Mouse (Mus musculus): Measurements from ENCODE around the gene Dgat2. TPM values are rescaled to one million over a fixed set of nuclear protein-coding genes. Genes with fewer than 3 reads are reported as not detected.

Dgat2 gene
- total and polyA plus RNA-seq, 3 experiments, result 1.6 to 2.8 (median 1.7) TPM

GRCm38 (mm10) chr7:99161961-99162360 lies 20.6 kb downstream of the Dgat2 start:
- in situ Hi-C loops (cut with MboI; ENCODE audit: low pct_ligation_motif_present, low pct_unique_long_range_greater_than_20kb, low sequenced_read_pairs) (no loop called here), dilution Hi-C loops (cut with MboI; ENCODE audit: extremely low pct_ligation_motif_present, extremely low pct_unique_long_range_greater_than_20kb, low sequenced_read_pairs) (no loop called here)
- H3K9me3 ChIP-seq (replicated peaks; ENCODE audit: low read length), result no peaks in the 10 kb centered on the region
- peaks cover 3 to 14% of the 10 kb centered on the region in 2 experiments; a peak in 3 of 4 replicates for H3K4me1 ChIP-seq (ENCODE audit: control insufficient read depth in 1 of 2, insufficient read depth in 2 of 2)
- H3K79me2 ChIP-seq (replicated peaks; ENCODE audit: control insufficient read depth, extremely low read depth, insufficient read depth, poor library complexity, severe bottlenecking), result no peaks in the 10 kb centered on the region
- no peak overlapping the region for H3K4me2 ChIP-seq (ENCODE audit: insufficient read depth, low read depth, poor library complexity, severe bottlenecking)
- H3K4me3 ChIP-seq (replicated peaks in 1 of 3; ENCODE audit: low read depth in 2 of 3, low read length in 2 of 3, poor library complexity in 1 of 3), result no peak overlapping the region
- TF ChIP-seq TCF12 (IDR thresholded peaks at IDR 0.05; ENCODE audit: low read depth, low read length) (no peak), E2F4 (IDR thresholded peaks at IDR 0.05; ENCODE audit: insufficient replicate concordance, low read depth, low read length) (no peak)
- H3K9ac ChIP-seq (ENCODE audit: insufficient read depth, low read depth), result no peak overlapping the region
- DNase-seq (ENCODE audit: extremely low read depth), result no peak
- no peak overlapping the region for H3K27ac ChIP-seq (ENCODE audit: insufficient read depth, low read depth)
- no peaks in the 10 kb centered on the region for H3K36me3 ChIP-seq (replicated peaks in 1 of 2; ENCODE audit: control insufficient read depth in 1 of 2, insufficient read depth in 1 of 2, low read length in 1 of 2)
- no peaks in the 10 kb centered on the region for H3K27me3 ChIP-seq (replicated peaks)

DNA sequence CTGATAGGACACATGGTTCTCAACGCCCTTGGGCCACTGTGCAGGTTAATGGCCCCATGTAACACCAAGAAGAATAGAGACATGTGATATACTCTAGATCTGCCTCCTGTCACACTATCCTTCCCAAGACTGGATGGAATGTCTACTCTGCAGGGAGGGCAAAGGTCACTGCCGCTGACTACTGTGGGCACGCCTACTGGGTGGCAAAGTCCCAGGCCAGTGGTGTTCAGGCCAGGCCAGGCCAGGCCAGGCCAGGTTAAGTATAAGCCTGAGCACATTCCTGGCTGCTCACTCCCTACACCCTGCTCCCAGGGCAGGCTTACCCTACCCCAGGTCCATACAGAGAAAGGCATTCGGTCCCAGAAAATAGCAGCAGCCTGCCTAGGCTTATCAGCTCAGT lies 21.0 kb downstream of the Dgat2 start:
- H3K4me2 ChIP-seq (ENCODE audit: insufficient read depth, low read depth, poor library complexity, severe bottlenecking), result no peak overlapping the region
- TF ChIP-seq TBP (conservative IDR thresholded peaks at IDR 0.05; ENCODE audit: low read depth, low read length) (no peak), ELF1 (IDR thresholded peaks at IDR 0.05; ENCODE audit: low read depth, low read length) (no peak), KAT2A (IDR thresholded peaks at IDR 0.05; ENCODE audit: insufficient replicate concordance, low read length) (no peak), IRF4 (IDR thresholded peaks at IDR 0.05; ENCODE audit: low read depth, low read length) (no peak), GABPA (IDR thresholded peaks at IDR 0.05; ENCODE audit: insufficient replicate concordance, low read depth, low read length) (no peak), USF2 (conservative IDR thresholded peaks at IDR 0.05; ENCODE audit: low read depth, low read length) (no peak), ZKSCAN1 (IDR thresholded peaks at IDR 0.05; ENCODE audit: borderline replicate concordance, low read depth, low read length) (no peak), CHD2 (IDR thresholded peaks at IDR 0.05; ENCODE audit: low read length) (no peak), UBTF (IDR thresholded peaks at IDR 0.05; ENCODE audit: low read depth, low read length) (no peak), ZC3H11A (IDR thresholded peaks at IDR 0.05; ENCODE audit: low read depth, low read length) (no peak), POLR2AphosphoS2 (IDR thresholded peaks at IDR 0.05; ENCODE audit: low read depth, low read length) (no peak), JUND (conservative IDR thresholded peaks at IDR 0.05; ENCODE audit: low read depth, low read length) (no peak)
- H3K79me2 ChIP-seq (replicated peaks; ENCODE audit: control insufficient read depth, extremely low read depth, insufficient read depth, poor library complexity, severe bottlenecking), result no peaks in the 10 kb centered on the region
- DNase-seq (ENCODE audit: extremely low read depth), result no peak
- no peak overlapping the region for H3K4me3 ChIP-seq (replicated peaks in 1 of 3; ENCODE audit: low read depth in 2 of 3, low read length in 2 of 3, poor library complexity in 1 of 3)
- dilution Hi-C loops (cut with MboI; ENCODE audit: extremely low pct_ligation_motif_present, extremely low pct_unique_long_range_greater_than_20kb, low sequenced_read_pairs), result no loop called here
- no peaks in the 10 kb centered on the region for H3K36me3 ChIP-seq (replicated peaks in 1 of 2; ENCODE audit: control insufficient read depth in 1 of 2, insufficient read depth in 1 of 2, low read length in 1 of 2)
- H3K9ac ChIP-seq (ENCODE audit: insufficient read depth, low read depth), result no peak overlapping the region
- H3K9me3 ChIP-seq (replicated peaks; ENCODE audit: low read length), result no peaks in the 10 kb centered on the region
- peaks cover 3 to 13% of the 10 kb centered on the region in 2 experiments; a peak in 3 of 4 replicates for H3K4me1 ChIP-seq (ENCODE audit: control insufficient read depth in 1 of 2, insufficient read depth in 2 of 2)
- H3K27me3 ChIP-seq (replicated peaks), result no peaks in the 10 kb centered on the region
- in situ Hi-C loops (cut with MboI; ENCODE audit: low pct_ligation_motif_present, low pct_unique_long_range_greater_than_20kb, low sequenced_read_pairs), result no loop called here
- no peak overlapping the region for H3K27ac ChIP-seq (ENCODE audit: insufficient read depth, low read depth)

- dilution Hi-C loops (cut with MboI; ENCODE audit: extremely low pct_ligation_motif_present, extremely low pct_unique_long_range_greater_than_20kb, low sequenced_read_pairs), result no loop called here
- TF ChIP-seq IRF4 (IDR thresholded peaks at IDR 0.05; ENCODE audit: low read depth, low read length), result no peak
- TF ChIP-seq ELF1 (IDR thresholded peaks at IDR 0.05; ENCODE audit: low read depth, low read length), result no peak
- no peak for TF ChIP-seq HCFC1 (IDR thresholded peaks at IDR 0.05; ENCODE audit: low read depth, low read length)
- no peak for TF ChIP-seq ETS1 (conservative IDR thresholded peaks at IDR 0.05; ENCODE audit: low read depth, low read length)
- no peak for TF ChIP-seq BHLHE40 (IDR thresholded peaks at IDR 0.05; ENCODE audit: low read depth, low read length)
- TF ChIP-seq E2F4 (IDR thresholded peaks at IDR 0.05; ENCODE audit: insufficient replicate concordance, low read depth, low read length), result no peak
- TF ChIP-seq SIN3A (IDR thresholded peaks at IDR 0.05; ENCODE audit: low read length), result no peak
- no peak for TF ChIP-seq TCF12 (IDR thresholded peaks at IDR 0.05; ENCODE audit: low read depth, low read length)
- no peak for TF ChIP-seq MXI1 (IDR thresholded peaks at IDR 0.05; ENCODE audit: low read depth, low read length)
- TF ChIP-seq ZMIZ1 (IDR thresholded peaks at IDR 0.05; ENCODE audit: low read depth, low read length), result no peak
- TF ChIP-seq UBTF (IDR thresholded peaks at IDR 0.05; ENCODE audit: low read depth, low read length), result no peak
- TF ChIP-seq CTCF (conservative IDR thresholded peaks at IDR 0.05 in 1 of 2, IDR thresholded peaks at IDR 0.05 in 1 of 2; ENCODE audit: low read depth in 2 of 2, low read length in 2 of 2), result no peak
- no peak for TF ChIP-seq ZKSCAN1 (IDR thresholded peaks at IDR 0.05; ENCODE audit: borderline replicate concordance, low read depth, low read length)
- TF ChIP-seq USF2 (conservative IDR thresholded peaks at IDR 0.05; ENCODE audit: low read depth, low read length), result no peak
- TF ChIP-seq RCOR1 (conservative IDR thresholded peaks at IDR 0.05; ENCODE audit: low read depth, low read length), result no peak
- no peak for TF ChIP-seq NELFE (IDR thresholded peaks at IDR 0.05; ENCODE audit: low read depth, low read length)
- TF ChIP-seq JUND (conservative IDR thresholded peaks at IDR 0.05; ENCODE audit: low read depth, low read length), result no peak
- no peak for TF ChIP-seq JUN (IDR thresholded peaks at IDR 0.05; ENCODE audit: insufficient read depth, low read depth, low read length)
- no peak for TF ChIP-seq PAX5 (IDR thresholded peaks at IDR 0.05; ENCODE audit: low read length)
Measured at GRCm38 (mm10) chr7:99160995-99161394, 21.5 kb downstream of the Dgat2 start.

More at GRCm38 (mm10) chr7:99160995-99161394, 21.5 kb downstream of the Dgat2 start:
- no peak overlapping the region for H3K4me3 ChIP-seq (replicated peaks in 1 of 3; ENCODE audit: low read depth in 2 of 3, low read length in 2 of 3, poor library complexity in 1 of 3)
- no peak for DNase-seq (ENCODE audit: extremely low read depth)
- H3K4me2 ChIP-seq (ENCODE audit: insufficient read depth, low read depth, poor library complexity, severe bottlenecking), result no peak overlapping the region
- H3K27me3 ChIP-seq (replicated peaks), result no peaks in the 10 kb centered on the region
- H3K4me1 ChIP-seq (ENCODE audit: control insufficient read depth in 1 of 2, insufficient read depth in 2 of 2), result peaks cover 3 to 13% of the 10 kb centered on the region in 2 experiments; a peak in 3 of 4 replicates
- H3K27ac ChIP-seq (ENCODE audit: insufficient read depth, low read depth), result no peak overlapping the region
- H3K79me2 ChIP-seq (replicated peaks; ENCODE audit: control insufficient read depth, extremely low read depth, insufficient read depth, poor library complexity, severe bottlenecking), result no peaks in the 10 kb centered on the region
- H3K36me3 ChIP-seq (replicated peaks in 1 of 2; ENCODE audit: control insufficient read depth in 1 of 2, insufficient read depth in 1 of 2, low read length in 1 of 2), result no peaks in the 10 kb centered on the region
- in situ Hi-C loops (cut with MboI; ENCODE audit: low pct_ligation_motif_present, low pct_unique_long_range_greater_than_20kb, low sequenced_read_pairs), result no loop called here
- H3K9ac ChIP-seq (ENCODE audit: insufficient read depth, low read depth), result no peak overlapping the region
- H3K9me3 ChIP-seq (replicated peaks; ENCODE audit: low read length), result no peaks in the 10 kb centered on the region

Data from CH12.LX (cell line).